Mouse (Mus musculus): Measurements from ENCODE around the gene Trnau1ap. TPM values are rescaled to one million over a fixed set of nuclear protein-coding genes. Genes with fewer than 3 reads are reported as not detected.
"Not testable (repeated sequence)": the region's sequence is repeated elsewhere in the genome, so short reads cannot be mapped to it uniquely, and the experiment has no call there.

Trnau1ap gene
- polyA plus RNA-seq, 1 experiment from 2014 or later, result 80.2 TPM

DNA sequence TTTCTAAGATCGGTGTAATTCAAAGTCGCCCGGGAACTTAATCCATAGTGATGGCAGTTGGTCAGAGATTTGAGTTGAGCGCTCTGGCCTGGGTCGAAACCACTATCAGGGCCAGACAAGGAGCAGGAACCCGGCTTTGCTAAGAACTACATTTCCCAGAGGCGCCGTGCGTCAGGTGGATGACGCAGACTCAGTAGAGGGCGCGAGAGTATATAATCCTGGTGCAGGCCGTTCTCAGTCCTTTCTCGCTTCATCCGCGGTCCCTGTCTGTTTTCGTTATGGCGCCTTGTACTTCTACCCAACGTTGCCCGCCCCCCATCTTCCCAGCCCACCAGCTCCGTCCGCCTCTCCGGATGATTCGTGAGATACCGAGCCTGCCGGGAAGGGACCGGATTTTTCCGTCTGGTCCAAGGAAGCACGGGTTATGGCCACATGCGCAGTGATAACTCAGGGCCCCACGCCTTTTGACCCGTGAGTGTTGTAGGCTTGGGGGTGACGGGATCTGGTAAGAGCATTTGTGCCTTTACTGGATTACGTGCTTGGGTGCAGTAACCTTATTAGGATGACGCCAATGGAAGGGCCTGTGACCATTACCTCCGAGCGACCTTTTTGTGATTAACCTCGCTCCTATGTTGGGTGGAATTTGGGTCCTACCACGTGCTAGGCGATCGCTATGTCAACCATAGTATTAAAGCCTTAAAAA is 20.8 kb downstream of the Trnau1ap start:
- Histone ChIP-seq H3K4me2 (peak overlapping the region; percentile 59), H3K4me3 (peak overlapping the region; percentile 70), H3K9me3 (no peaks in the 10 kb centered on the region), H3K9ac (peak overlapping the region; percentile 81), H3K27ac (replicated peaks) (peak overlapping the region; percentile 92), H3K36me3 (peaks cover 35% of the 10 kb centered on the region), H3K27me3 (no peaks in the 10 kb centered on the region), H3K4me1 (replicated peaks) (peaks cover 12% of the 10 kb centered on the region)
- peak; percentile 93 for ATAC-seq (ENCODE audit: low FRiP score, low read depth)
- WGBS, result under 1% methylated on average over 41 of the region's 41 CpGs

DNA sequence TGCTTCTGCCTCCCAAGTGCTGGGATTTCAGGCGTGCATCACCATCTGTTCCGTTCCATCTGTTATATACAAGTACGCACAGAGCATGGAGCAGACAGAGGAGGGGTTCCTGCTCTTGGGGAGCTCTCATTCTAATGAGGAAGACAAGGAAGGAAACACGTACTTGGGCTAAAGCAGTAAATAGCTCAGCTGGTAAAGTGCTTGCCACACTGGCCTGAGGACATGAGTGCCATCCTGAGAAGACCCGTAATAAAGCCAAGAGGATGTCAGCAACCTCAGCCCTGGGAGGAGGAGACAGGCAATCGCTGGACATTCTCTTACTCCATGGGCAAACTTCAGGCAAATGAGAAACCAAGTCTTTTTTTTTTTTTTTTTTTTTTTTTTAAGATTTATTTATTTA is 23.3 kb downstream of the Trnau1ap start:
- Histone ChIP-seq H3K27me3 (no peaks in the 10 kb centered on the region), H3K36me3 (peaks cover 13% of the 10 kb centered on the region), H3K4me3 (no peak overlapping the region), H3K27ac (replicated peaks) (no peak overlapping the region), H3K4me2 (no peak overlapping the region), H3K9ac (no peak overlapping the region), H3K4me1 (replicated peaks) (peaks cover 23% of the 10 kb centered on the region), H3K9me3 (no peaks in the 10 kb centered on the region)
- 76% methylated on average over 6 of the region's 6 CpGs for WGBS
- ATAC-seq (ENCODE audit: low FRiP score, low read depth), result no peak

DNA sequence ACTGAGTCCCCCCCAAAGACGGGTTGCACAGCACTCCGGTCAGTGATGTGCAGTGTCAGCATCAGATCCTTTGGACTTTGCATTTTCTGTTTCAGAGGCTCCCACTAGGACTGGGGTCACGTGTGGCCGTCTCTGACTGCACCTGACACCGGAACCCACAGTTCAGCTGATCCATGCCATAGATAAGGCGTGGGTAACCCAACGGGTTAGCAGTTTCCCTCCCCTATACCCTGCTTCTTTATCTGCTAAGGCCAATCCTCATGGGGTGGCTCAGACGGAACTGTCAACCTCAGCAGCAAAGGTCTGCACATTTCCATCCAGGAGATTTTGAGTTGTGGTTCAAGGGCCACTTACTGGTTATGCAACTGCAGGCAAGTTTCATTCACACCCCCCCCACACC is 24.1 kb downstream of the Trnau1ap start:
- no peak for ATAC-seq (ENCODE audit: low FRiP score, low read depth)
- no peak overlapping the region for H3K4me2 ChIP-seq
- no peaks in the 10 kb centered on the region for H3K9me3 ChIP-seq
- H3K36me3 ChIP-seq, result peaks cover 6% of the 10 kb centered on the region
- H3K4me1 ChIP-seq (replicated peaks), result peaks cover 18% of the 10 kb centered on the region
- no peak overlapping the region for H3K9ac ChIP-seq
- H3K27me3 ChIP-seq, result no peaks in the 10 kb centered on the region
- WGBS, result 87% methylated on average over 8 of the region's 8 CpGs
- no peak overlapping the region for H3K27ac ChIP-seq (replicated peaks)
- H3K4me3 ChIP-seq, result no peak overlapping the region

DNA sequence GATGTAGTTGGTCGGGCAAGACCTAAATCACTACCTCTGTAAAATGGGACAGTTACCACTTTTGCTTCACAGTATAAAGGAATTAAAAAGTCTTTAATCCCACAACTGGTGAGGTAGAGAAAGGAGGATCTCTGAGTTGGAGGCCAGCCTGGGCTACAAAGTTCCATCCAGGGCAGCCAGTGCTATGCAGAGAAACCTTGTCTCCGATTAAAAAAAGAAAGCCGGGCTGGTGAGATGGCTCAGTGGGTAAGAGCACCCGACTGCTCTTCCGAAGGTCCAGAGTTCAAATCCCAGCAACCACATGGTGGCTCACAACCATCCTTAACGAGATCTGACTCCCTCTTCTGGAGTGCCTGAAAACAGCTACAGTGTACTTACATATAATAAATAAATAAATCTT is 25.9 kb downstream of the Trnau1ap start:
- Histone ChIP-seq H3K4me1 (replicated peaks) (peaks cover 11% of the 10 kb centered on the region), H3K9ac (peak overlapping the region; percentile 52), H3K4me3 (peak overlapping the region; percentile 47), H3K4me2 (peak overlapping the region; percentile 77)
- not testable (repeated sequence) for H3K36me3 ChIP-seq; H3K9me3 ChIP-seq; ATAC-seq (ENCODE audit: low FRiP score, low read depth); H3K27me3 ChIP-seq; H3K27ac ChIP-seq (replicated peaks)
- 51% methylated on average over 6 of the region's 6 CpGs for WGBS

DNA sequence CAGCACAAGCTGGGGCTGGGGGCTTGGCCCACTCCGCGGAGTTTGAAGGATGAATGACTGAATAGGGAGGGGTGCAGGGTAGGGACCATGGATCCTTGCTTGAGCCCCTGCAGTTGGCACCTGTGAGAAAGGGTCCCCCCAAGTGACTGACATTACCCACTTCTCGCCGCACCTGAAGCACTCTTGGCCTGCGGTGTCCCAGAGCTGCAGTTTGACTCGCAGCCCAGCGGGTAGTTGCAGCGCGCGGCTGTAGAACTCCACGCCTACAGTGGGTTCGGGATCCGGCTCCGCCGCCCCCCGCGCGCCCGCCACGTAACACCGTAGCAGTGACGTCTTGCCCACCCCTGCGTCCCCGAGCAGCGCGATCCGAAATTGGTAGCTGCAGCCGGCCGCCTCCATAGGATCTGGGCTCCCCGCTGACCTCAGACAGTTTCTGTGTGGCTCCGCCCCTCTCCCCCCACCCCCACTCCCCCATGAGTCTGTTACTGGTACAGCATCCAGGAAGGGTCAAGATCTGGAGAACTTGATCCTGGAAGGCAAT is 26.3 kb downstream of the Trnau1ap start, which contains the start of gene Rab42:
TSS of gene Rab42 (minus strand) at position 447 of the 541 bp plus-strand sequence.
- Histone ChIP-seq H3K9me3 (no peaks in the 10 kb centered on the region), H3K4me3 (peak within 1 kb of the TSS; percentile 47), H3K4me1 (replicated peaks) (peaks cover 11% of the 10 kb centered on the region), H3K9ac (peak within 1 kb of the TSS; percentile 52), H3K27ac (replicated peaks) (peak within 1 kb of the TSS; percentile 57; the same call in 1 of the 2 replicates), H3K36me3 (no peaks in the 10 kb centered on the region), H3K27me3 (no peaks in the 10 kb centered on the region), H3K4me2 (peak within 1 kb of the TSS; percentile 77)
- peak; percentile 70 for ATAC-seq (ENCODE audit: low FRiP score, low read depth)
- 2% methylated on average over 31 of the region's 31 CpGs for WGBS

DNA sequence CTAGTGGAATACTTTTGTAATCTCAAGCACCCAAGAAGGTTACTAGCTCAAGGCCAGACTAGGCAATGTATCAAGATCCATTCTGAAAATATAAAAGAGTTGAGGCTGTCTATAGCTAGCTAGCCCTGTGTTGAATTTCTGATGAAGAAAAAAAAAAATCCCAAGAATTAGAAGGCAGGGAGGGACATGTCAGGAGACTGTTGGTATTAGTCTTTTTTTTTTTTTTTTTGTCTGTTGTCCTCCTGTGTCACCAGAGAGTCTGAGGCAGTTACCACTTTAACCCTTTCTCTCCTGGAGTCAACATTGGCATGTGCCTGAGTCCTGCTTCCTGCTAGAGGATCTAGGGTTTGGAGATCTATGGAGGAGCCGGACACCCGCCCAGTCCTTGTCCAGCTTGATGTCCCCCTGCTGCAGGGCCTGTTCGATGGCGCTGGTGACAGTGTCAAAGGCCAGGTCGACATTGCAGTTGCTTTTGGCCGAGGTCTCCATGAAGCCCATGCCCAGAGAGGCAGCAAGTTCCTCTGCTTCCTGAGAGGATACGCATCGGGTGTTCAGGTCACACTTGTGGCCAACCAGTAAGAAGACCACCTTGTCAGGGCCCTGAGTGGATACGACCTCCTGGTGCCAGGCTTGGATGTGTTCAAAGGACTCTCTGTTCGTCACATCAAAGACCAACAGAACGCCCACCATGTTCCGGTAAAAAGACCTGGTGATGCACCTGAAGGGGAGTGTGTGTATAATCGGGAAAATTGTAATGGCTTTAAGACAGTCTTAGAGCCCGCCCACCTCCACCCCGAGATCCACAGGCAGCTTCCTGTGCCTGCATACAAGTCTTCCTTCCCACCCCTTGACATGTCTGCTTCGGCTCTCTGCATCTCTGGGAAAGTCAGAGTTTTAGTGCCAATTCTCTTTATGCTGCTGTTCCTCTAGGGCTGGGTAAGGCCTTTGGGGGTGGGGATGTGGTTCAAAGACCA is 27.1 kb downstream of the Trnau1ap start:
- Histone ChIP-seq H3K9ac (peak overlapping the region; percentile 52; the same call in 1 of the 2 replicates), H3K36me3 (no peaks in the 10 kb centered on the region), H3K4me1 (replicated peaks) (peaks cover 11% of the 10 kb centered on the region), H3K27ac (replicated peaks) (peak overlapping the region; percentile 57; the same call in 1 of the 2 replicates), H3K4me3 (peak overlapping the region; percentile 47), H3K9me3 (no peaks in the 10 kb centered on the region), H3K27me3 (no peaks in the 10 kb centered on the region), H3K4me2 (peak overlapping the region; percentile 77)
- WGBS, result 69% methylated on average over 16 of the region's 16 CpGs
- no peak for ATAC-seq (ENCODE audit: low FRiP score, low read depth)

DNA sequence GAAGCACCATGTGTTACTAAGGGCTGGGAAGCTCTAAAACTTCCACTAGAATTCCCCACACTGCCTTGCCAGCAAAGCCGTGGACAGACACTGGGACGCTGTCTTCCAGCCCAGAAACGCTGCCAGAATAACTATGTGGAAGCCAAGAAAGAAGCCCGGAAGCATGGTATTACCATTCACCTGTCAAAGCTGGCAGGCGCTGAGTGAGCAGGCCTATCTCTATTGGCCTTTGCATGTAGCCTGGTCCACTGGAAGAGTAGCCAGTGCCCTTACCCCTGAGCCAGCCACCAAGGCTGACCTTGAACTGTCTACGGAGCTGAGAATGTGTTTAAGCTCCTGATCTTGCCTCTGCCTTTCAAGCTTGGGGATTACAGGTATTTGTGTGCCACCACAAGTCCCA is 27.9 kb downstream of the Trnau1ap start:
- Histone ChIP-seq H3K9ac (no peak overlapping the region), H3K4me3 (no peak overlapping the region), H3K9me3 (no peaks in the 10 kb centered on the region), H3K27ac (replicated peaks) (no peak overlapping the region), H3K4me2 (no peak overlapping the region), H3K27me3 (no peaks in the 10 kb centered on the region), H3K36me3 (no peaks in the 10 kb centered on the region), H3K4me1 (replicated peaks) (peaks cover 11% of the 10 kb centered on the region)
- WGBS, result 88% methylated on average over 6 of the region's 6 CpGs
- ATAC-seq (ENCODE audit: low FRiP score, low read depth), result no peak

DNA sequence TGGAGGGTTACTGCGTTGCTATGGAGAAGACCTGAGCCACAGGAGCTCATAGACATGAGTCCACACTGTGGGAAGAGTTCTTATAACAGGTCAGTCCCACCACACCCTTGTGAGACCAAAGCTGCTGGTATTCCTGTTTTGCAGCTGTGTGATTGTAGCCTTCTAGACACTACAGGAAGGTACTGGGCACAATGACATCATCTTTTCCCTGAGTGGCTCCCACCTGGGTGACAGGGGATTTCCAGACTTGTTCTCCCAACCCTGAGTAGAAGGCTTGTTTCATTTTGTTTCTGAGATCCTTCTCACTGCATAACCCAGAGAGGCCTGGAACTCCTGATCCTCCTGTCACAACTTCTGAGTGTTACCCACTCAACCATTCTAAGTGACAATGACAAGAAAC is 29.5 kb downstream of the Trnau1ap start:
- Histone ChIP-seq H3K36me3 (no peaks in the 10 kb centered on the region), H3K9ac (no peak overlapping the region), H3K9me3 (no peaks in the 10 kb centered on the region), H3K4me1 (replicated peaks) (peaks cover 11% of the 10 kb centered on the region), H3K27ac (replicated peaks) (no peak overlapping the region), H3K4me2 (no peak overlapping the region), H3K27me3 (no peaks in the 10 kb centered on the region), H3K4me3 (no peak overlapping the region)
- 76% methylated on average over 1 of the region's 1 CpGs for WGBS
- no peak for ATAC-seq (ENCODE audit: low FRiP score, low read depth)

DNA sequence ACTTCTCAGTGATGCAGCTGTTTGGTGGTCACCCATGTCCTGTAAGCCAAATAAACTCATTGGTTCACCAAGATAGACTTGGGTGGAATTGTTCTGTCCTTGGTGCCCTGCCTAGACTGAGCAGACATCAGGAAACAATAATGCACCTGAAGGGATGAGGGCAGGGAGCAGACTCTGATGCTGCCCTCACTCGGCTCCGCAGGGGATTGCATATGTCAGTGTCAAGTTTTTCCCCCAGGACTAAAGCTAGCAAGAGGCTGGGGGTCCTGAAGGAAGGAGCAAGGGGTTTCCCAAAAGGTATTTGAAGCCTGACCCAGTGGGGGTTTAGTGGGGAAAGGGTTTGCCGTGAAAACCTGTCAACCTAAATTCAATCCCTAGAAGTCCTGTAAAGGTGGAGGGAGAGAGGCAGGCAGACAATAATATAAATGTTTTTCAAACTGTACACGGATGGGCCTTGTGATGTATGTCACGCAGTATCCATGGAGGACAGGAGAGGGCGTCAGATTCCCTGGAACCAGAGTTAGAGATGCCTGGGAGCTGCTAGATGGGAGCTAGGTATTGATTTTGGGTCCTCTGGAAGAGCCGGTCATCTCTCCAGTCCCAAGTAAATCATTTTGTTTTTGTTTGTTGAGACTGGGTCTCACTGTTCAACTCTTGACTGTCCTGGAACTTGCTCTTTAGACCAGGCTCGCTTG is 33.5 kb downstream of the Trnau1ap start:
- H3K4me2 ChIP-seq, result no peak overlapping the region
- no peak overlapping the region for H3K9ac ChIP-seq
- no peak overlapping the region for H3K27ac ChIP-seq (replicated peaks)
- no peaks in the 10 kb centered on the region for H3K4me1 ChIP-seq (replicated peaks)
- WGBS, result 49% methylated on average over 8 of the region's 8 CpGs
- H3K36me3 ChIP-seq, result peaks cover 23% of the 10 kb centered on the region
- H3K4me3 ChIP-seq, result no peak overlapping the region
- H3K9me3 ChIP-seq, result no peaks in the 10 kb centered on the region
- H3K27me3 ChIP-seq, result no peaks in the 10 kb centered on the region
- ATAC-seq (ENCODE audit: low FRiP score, low read depth), result no peak

DNA sequence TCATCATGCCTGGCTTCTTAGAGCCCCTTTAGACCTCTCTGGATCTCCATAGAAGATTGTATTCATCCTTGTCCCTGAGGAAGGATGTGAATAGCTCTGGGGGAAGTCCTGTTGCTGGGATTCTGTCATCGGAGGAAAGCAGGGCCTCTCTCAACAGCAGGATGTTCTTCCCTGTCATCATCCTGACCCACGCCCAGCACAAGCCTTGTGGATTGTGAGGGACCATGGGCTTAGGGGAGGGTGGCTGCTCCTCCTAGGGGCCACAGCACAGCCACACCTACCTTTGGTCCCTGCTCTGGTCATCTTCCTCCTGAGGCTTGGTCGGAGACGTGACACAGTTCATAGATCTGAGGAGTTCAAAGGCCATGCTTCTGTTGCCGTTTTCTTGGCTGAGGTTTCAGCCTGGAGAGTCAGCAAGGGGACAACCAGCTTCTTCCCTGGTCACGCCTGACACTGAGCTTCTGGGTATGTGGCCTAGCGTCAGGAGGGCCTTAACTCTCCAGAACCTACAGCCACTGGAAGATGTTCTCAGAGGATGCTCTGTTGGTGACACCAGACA is 35.6 kb downstream of the Trnau1ap start:
- no peak overlapping the region for H3K9ac ChIP-seq

DNA sequence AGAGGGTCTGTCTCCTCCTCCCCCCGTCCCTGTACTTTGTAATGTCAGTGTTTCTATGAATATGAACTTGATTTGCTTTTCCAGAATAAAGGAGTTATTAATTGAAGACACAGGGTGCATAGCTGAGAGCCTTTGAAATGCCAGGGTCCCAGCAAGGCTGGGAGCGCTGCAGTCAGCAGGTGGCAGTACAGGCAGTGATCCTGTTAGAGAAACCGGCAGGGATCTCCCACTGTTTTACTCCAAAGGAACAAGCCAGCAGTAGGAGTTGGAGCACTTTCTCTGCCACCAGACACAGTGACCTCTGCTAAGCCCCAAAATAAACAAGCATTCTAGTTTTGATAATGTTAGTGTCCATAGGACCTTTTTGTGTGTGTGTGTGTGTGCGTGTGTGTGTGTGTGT is 36.4 kb downstream of the Trnau1ap start:
- no peak for ATAC-seq (ENCODE audit: low FRiP score, low read depth)
- no peak overlapping the region for H3K4me2 ChIP-seq
- H3K27me3 ChIP-seq, result no peaks in the 10 kb centered on the region
- no peaks in the 10 kb centered on the region for H3K4me1 ChIP-seq (replicated peaks)
- H3K36me3 ChIP-seq, result peaks cover 33% of the 10 kb centered on the region
- 36% methylated on average over 4 of the region's 4 CpGs for WGBS
- H3K9me3 ChIP-seq, result no peaks in the 10 kb centered on the region
- H3K9ac ChIP-seq, result no peak overlapping the region
- no peak overlapping the region for H3K4me3 ChIP-seq
- H3K27ac ChIP-seq (replicated peaks), result no peak overlapping the region

More for the DNA sequence above, 35.6 kb downstream of the Trnau1ap start:
- H3K27me3 ChIP-seq, result no peaks in the 10 kb centered on the region
- peaks cover 33% of the 10 kb centered on the region for H3K36me3 ChIP-seq
- H3K4me3 ChIP-seq, result no peak overlapping the region
- H3K4me1 ChIP-seq (replicated peaks), result no peaks in the 10 kb centered on the region
- ATAC-seq (ENCODE audit: low FRiP score, low read depth), result no peak
- H3K27ac ChIP-seq (replicated peaks), result no peak overlapping the region
- H3K4me2 ChIP-seq, result no peak overlapping the region
- 84% methylated on average over 7 of the region's 7 CpGs for WGBS
- no peaks in the 10 kb centered on the region for H3K9me3 ChIP-seq
